37 mouse cellular contexts compared by ENCODE assay signal in genomic region chr16:32450133-32450532, GRCm38 (mm10). TPM values are rescaled to one million over a fixed set of nuclear protein-coding genes. Genes with fewer than 3 reads are reported as not detected.
DNase-seq lines count a peak whose midpoint lies in the region; ATAC-seq and TF ChIP-seq lines count a peak whose summit lies in the region.
"Had no signal": no experiment of that assay in that cellular context is flagged by ENCODE, and none has a peak within 500 bp of the region (broad histone marks: within the 10 kb centered on the region; RNA-seq: fewer than 3 reads in every experiment).

No protein-coding gene starts in this region.

- H3K9ac ChIP-seq in MEL (ENCODE audit: control insufficient read depth, low read depth, low read length, poor library complexity, severe bottlenecking) = no peak overlapping the region
- peak overlapping the region; percentile 70 for H3K9ac ChIP-seq in liver, embryonic 12.5 days
- H3K9ac ChIP-seq in liver, postnatal 0 days (replicated peaks) = peak overlapping the region; percentile 3; the same call in 1 of the 2 replicates
- H3K9ac ChIP-seq in midbrain, embryonic 14.5 days (replicated peaks; ENCODE audit: low read length) = no peak overlapping the region
- H3K9ac ChIP-seq: embryonic facial prominence, embryonic 13.5 days; forebrain, embryonic 15.5 days; heart, embryonic 15.5 days; limb, embryonic 13.5 days; lung, embryonic 14.5 days had no signal

- TF ChIP-seq POLR2A in MEL (IDR thresholded peaks at IDR 0.05; ENCODE audit: control insufficient read depth in 1 of 2, insufficient read depth in 1 of 2, low read depth in 1 of 2, low read length in 2 of 2, poor library complexity in 1 of 2) = no peak
- no peak for TF ChIP-seq POLR2A in bone marrow, adult 2 months (IDR thresholded peaks at IDR 0.05; ENCODE audit: borderline replicate concordance, control insufficient read depth, low read depth, low read length)
- TF ChIP-seq POLR2A in thymus, adult 2 months (IDR thresholded peaks at IDR 0.05; ENCODE audit: control insufficient read depth, extremely low read depth, insufficient read depth, low read length, poor library complexity) = no peak

- H3K27me3 ChIP-seq in MEL (ENCODE audit: control insufficient read depth in 1 of 2, insufficient read depth in 2 of 2, low read length in 2 of 2) = no peaks in the 10 kb centered on the region
- H3K27me3 ChIP-seq in liver, embryonic 12.5 days (replicated peaks) = no peaks in the 10 kb centered on the region
- no peaks in the 10 kb centered on the region for H3K27me3 ChIP-seq in liver, postnatal 0 days (ENCODE audit: insufficient read depth, low read length)
- H3K27me3 ChIP-seq in thymus, adult 2 months (ENCODE audit: control insufficient read depth, insufficient read depth, low read length) = no peaks in the 10 kb centered on the region
- no peaks in the 10 kb centered on the region for H3K27me3 ChIP-seq in midbrain, embryonic 14.5 days (ENCODE audit: control insufficient read depth, insufficient read depth, low read length)
- H3K27me3 ChIP-seq: embryonic facial prominence, embryonic 13.5 days; forebrain, embryonic 15.5 days; heart, embryonic 15.5 days; limb, embryonic 13.5 days had no signal

- H3K4me3 ChIP-seq in MEL (ENCODE audit: control insufficient read depth in 1 of 2, insufficient read depth in 1 of 2, low read depth in 2 of 2, low read length in 2 of 2) = no peak overlapping the region
- H3K4me3 ChIP-seq in bone marrow, adult 2 months (replicated peaks; ENCODE audit: control insufficient read depth, low read depth, low read length) = no peak overlapping the region
- H3K4me3 ChIP-seq in liver, embryonic 12.5 days = peak overlapping the region; percentile 41
- peak overlapping the region; percentile 17; the same call in 1 of the 2 replicates for H3K4me3 ChIP-seq in liver, postnatal 0 days (ENCODE audit: low read depth, low read length)
- no peak overlapping the region for H3K4me3 ChIP-seq in thymus, adult 2 months (ENCODE audit: control insufficient read depth, insufficient read depth, low read length)
- no peak overlapping the region for H3K4me3 ChIP-seq in midbrain, embryonic 14.5 days (replicated peaks; ENCODE audit: low read depth, low read length)
- H3K4me3 ChIP-seq: embryonic facial prominence, embryonic 13.5 days; forebrain, embryonic 15.5 days; heart, embryonic 15.5 days; layer of hippocampus, adult 2 months; limb, embryonic 13.5 days; midbrain, embryonic 10.5 days had no signal

- H3K4me2 ChIP-seq in liver, embryonic 12.5 days = peak overlapping the region; percentile 78
- H3K4me2 ChIP-seq in liver, postnatal 0 days (ENCODE audit: low read depth, low read length) = peak overlapping the region; percentile 68
- H3K4me2 ChIP-seq in midbrain, embryonic 14.5 days (ENCODE audit: low read length) = no peak overlapping the region
- H3K4me2 ChIP-seq: embryonic facial prominence, embryonic 13.5 days; forebrain, embryonic 15.5 days; heart, embryonic 15.5 days; limb, embryonic 13.5 days; lung, embryonic 14.5 days had no signal

- no peak for TF ChIP-seq EP300 in MEL (IDR thresholded peaks at IDR 0.05; ENCODE audit: low read depth in 1 of 2, low read length in 2 of 2)
- no peak for TF ChIP-seq EP300 in liver, postnatal 0 days (IDR thresholded peaks at IDR 0.05; ENCODE audit: low read depth)

- ATAC-seq in liver, embryonic 12.5 days = 0 out of 2 replicates have a peak, but pooled peaks have one; percentile 33
- 0 out of 2 replicates have a peak, but pooled peaks have one; percentile 12 for ATAC-seq in liver, postnatal 0 days
- ATAC-seq in midbrain, embryonic 14.5 days (ENCODE audit: low FRiP score, low TSS enrichment) = no peak
- ATAC-seq: activated CD4-positive, CD25-positive, alpha-beta regulatory T cell, adult 4 months; forebrain, embryonic 15.5 days; hindbrain, embryonic 16.5 days; midbrain, embryonic 16.5 days had no signal

- H3K4me1 ChIP-seq in MEL (ENCODE audit: control insufficient read depth in 1 of 2, insufficient read depth in 2 of 2, low read length in 2 of 2) = peaks cover 36 to 44% of the 10 kb centered on the region in 2 experiments
- peaks cover 2% of the 10 kb centered on the region; the same call in 1 of the 2 replicates for H3K4me1 ChIP-seq in bone marrow, adult 2 months (ENCODE audit: control insufficient read depth, insufficient read depth, low read length)
- peaks cover 78% of the 10 kb centered on the region for H3K4me1 ChIP-seq in liver, embryonic 12.5 days
- H3K4me1 ChIP-seq in liver, postnatal 0 days (ENCODE audit: insufficient read depth) = peaks cover 51% of the 10 kb centered on the region
- no peaks in the 10 kb centered on the region for H3K4me1 ChIP-seq in thymus, adult 2 months (replicated peaks; ENCODE audit: control insufficient read depth, insufficient read depth, low read length)
- H3K4me1 ChIP-seq in midbrain, embryonic 14.5 days (ENCODE audit: control insufficient read depth, insufficient read depth, low read length) = no peaks in the 10 kb centered on the region
- H3K4me1 ChIP-seq: forebrain, embryonic 15.5 days; midbrain, embryonic 10.5 days had no signal

- DNase-seq in MEL (ENCODE audit: low read depth, low spot score) (no peak), adipocyte (ENCODE audit: low spot score) (no peak)
- no peak for DNase-seq in liver, postnatal 0 days
- no peak for DNase-seq in thymus, adult 2 months
- no peak for DNase-seq in midbrain, embryonic 14.5 days
- DNase-seq in adrenal gland, adult (ENCODE audit: inconsistent age in 2 of 2, low spot score in 1 of 2) = no peak
- DNase-seq: adrenal gland, postnatal 10 days; B cell, adult 2 months; cerebellum, adult 11-12 months; cerebellum, adult 9-11 months; kidney, adult 9 months; kidney, postnatal 36 days; lung, embryonic 14.5 days; right cerebral cortex, postnatal 25 days; spleen, adult 18-20 months had no signal

- no peak for TF ChIP-seq CTCF in MEL (IDR thresholded peaks at IDR 0.05 in 2 of 3, conservative IDR thresholded peaks at IDR 0.05 in 1 of 3; ENCODE audit: control insufficient read depth in 1 of 3, insufficient read depth in 1 of 3, low read depth in 2 of 3, low read length in 3 of 3, poor library complexity in 1 of 3, severe bottlenecking in 1 of 3)
- no peak for TF ChIP-seq CTCF in bone marrow, adult 2 months (IDR thresholded peaks at IDR 0.05; ENCODE audit: control insufficient read depth, insufficient read depth, low read length)
- no peak for TF ChIP-seq CTCF in liver, postnatal 0 days (IDR thresholded peaks at IDR 0.05; ENCODE audit: low read depth)
- no peak for TF ChIP-seq CTCF in thymus, adult 2 months (IDR thresholded peaks at IDR 0.05; ENCODE audit: borderline replicate concordance, control insufficient read depth, extremely low read depth, insufficient read depth, low read length, poor library complexity)

- H3K27ac ChIP-seq in MEL (ENCODE audit: control insufficient read depth, low read depth, low read length) = peak overlapping the region; percentile 59
- H3K27ac ChIP-seq in bone marrow, adult 2 months (ENCODE audit: control insufficient read depth, insufficient read depth, low read depth, low read length, poor library complexity) = peak overlapping the region; percentile 58
- peak overlapping the region; percentile 96 for H3K27ac ChIP-seq in liver, embryonic 12.5 days
- peak overlapping the region; percentile 85 for H3K27ac ChIP-seq in liver, postnatal 0 days (ENCODE audit: low read depth)
- no peak overlapping the region for H3K27ac ChIP-seq in thymus, adult 2 months (ENCODE audit: control insufficient read depth, insufficient read depth, low read length)
- H3K27ac ChIP-seq in midbrain, embryonic 14.5 days (replicated peaks; ENCODE audit: low read depth, low read length) = no peak overlapping the region
- H3K27ac ChIP-seq: embryonic facial prominence, embryonic 13.5 days; forebrain, embryonic 15.5 days; heart, embryonic 15.5 days; layer of hippocampus, adult 2 months; limb, embryonic 13.5 days; midbrain, embryonic 10.5 days had no signal

- TF ChIP-seq RAD21 in MEL (IDR thresholded peaks at IDR 0.05; ENCODE audit: low read depth, low read length) = no peak

- WGBS in bone marrow, adult 2 months = 80% methylated on average over 2 of the region's 2 CpGs
- WGBS in liver, embryonic 12.5 days (ENCODE audit: insufficient replicate concordance) = 83% methylated on average over 2 of the region's 2 CpGs
- WGBS in liver, postnatal 0 days (ENCODE audit: insufficient replicate concordance) = 89% methylated on average over 2 of the region's 2 CpGs
- 98% methylated on average over 2 of the region's 2 CpGs for WGBS in thymus, adult 2 months
- 93% methylated on average over 2 of the region's 2 CpGs for WGBS in midbrain, embryonic 14.5 days

- H3K36me3 ChIP-seq in MEL (ENCODE audit: control insufficient read depth in 1 of 2, insufficient read depth in 2 of 2, low read length in 2 of 2) = peaks cover under 1 to 52% of the 10 kb centered on the region in 2 experiments
- peaks cover 51% of the 10 kb centered on the region for H3K36me3 ChIP-seq in liver, embryonic 12.5 days
- peaks cover 26% of the 10 kb centered on the region for H3K36me3 ChIP-seq in liver, postnatal 0 days (replicated peaks; ENCODE audit: insufficient read depth, low read length)
- 0 out of 2 replicates have a peak, but pooled peaks cover 9% of the 10 kb centered on the region for H3K36me3 ChIP-seq in thymus, adult 2 months (ENCODE audit: control insufficient read depth, insufficient read depth, low read length)
- peaks cover 29% of the 10 kb centered on the region for H3K36me3 ChIP-seq in midbrain, embryonic 14.5 days (ENCODE audit: control insufficient read depth, insufficient read depth, low read length)

- H3K79me2 ChIP-seq in MEL (ENCODE audit: control insufficient read depth, insufficient read depth, low read length, poor library complexity) = peaks cover 13% of the 10 kb centered on the region

- H3K9me3 ChIP-seq in MEL (replicated peaks; ENCODE audit: insufficient read depth, low read length) = no peaks in the 10 kb centered on the region
- no peaks in the 10 kb centered on the region for H3K9me3 ChIP-seq in liver, embryonic 12.5 days (replicated peaks)
- H3K9me3 ChIP-seq in liver, postnatal 0 days (ENCODE audit: low read length) = no peaks in the 10 kb centered on the region
- H3K9me3 ChIP-seq in midbrain, embryonic 14.5 days (ENCODE audit: control insufficient read depth, low read length) = no peaks in the 10 kb centered on the region
- H3K9me3 ChIP-seq: embryonic facial prominence, embryonic 13.5 days; forebrain, embryonic 15.5 days; heart, embryonic 15.5 days; limb, embryonic 13.5 days; midbrain, embryonic 10.5 days had no signal

RNA-seq across cellular contexts. Expression of gene Pcyt1a, which starts 19.4 kb away (rescaled TPM):
- total RNA-seq in MEL (2012; rRNA removed) = 32.3 and 36.9 TPM in 2 replicates
- 10 to 100 TPM in 1 of 2 experiments, not detected in 1; 53.7 TPM for polyA plus RNA-seq in MEL (2012; ENCODE audit: insufficient read depth in 1 of 2, insufficient read length in 2 of 2, low read depth in 1 of 2, low replicate concordance in 2 of 2, missing spikeins in 1 of 2)
- 40.6 and 49.6 TPM in 2 replicates for polyA plus RNA-seq in bone marrow, adult 2 months (2011; ENCODE audit: insufficient read depth, insufficient read length, low replicate concordance, missing spikeins)
- polyA plus RNA-seq in liver, embryonic 12.5 days (2016; fragmentation: Nextera tagmentation; extraction: Ambion mirVana) = 37.6 TPM in 2 replicates
- 25.4 and 32.9 TPM in 2 replicates for polyA plus RNA-seq in liver, postnatal 0 days (2015; fragmentation: Nextera tagmentation; extraction: Ambion mirVana)
- 19.7 and 21.2 TPM in 2 replicates for polyA plus RNA-seq in thymus, adult 2 months (2012; rRNA removed)
- 34.9 and 57.0 TPM in 2 replicates for polyA plus RNA-seq in midbrain, embryonic 14.5 days (2014; fragmentation: Nextera tagmentation; extraction: Ambion mirVana)

RNA-seq across cellular contexts. Expression of gene Tctex1d2, which starts 30.6 kb away (rescaled TPM):
- total RNA-seq in MEL (2012; rRNA removed) = 13.0 and 14.7 TPM in 2 replicates
- polyA plus RNA-seq in MEL (2012; ENCODE audit: insufficient read depth in 1 of 2, insufficient read length in 2 of 2, low read depth in 1 of 2, low replicate concordance in 2 of 2, missing spikeins in 1 of 2) = 100 to 1,000 TPM in 1 of 2 experiments, 10 to 100 TPM in 1; 23.7 to 239 TPM
- polyA plus RNA-seq in bone marrow, adult 2 months (2011; ENCODE audit: insufficient read depth, insufficient read length, low replicate concordance, missing spikeins) = 5.4 and 13.9 TPM in 2 replicates
- polyA plus RNA-seq in liver, embryonic 12.5 days (2016; fragmentation: Nextera tagmentation; extraction: Ambion mirVana) = 8.1 and 8.6 TPM in 2 replicates
- polyA plus RNA-seq in liver, postnatal 0 days (2015; fragmentation: Nextera tagmentation; extraction: Ambion mirVana) = 6.6 and 6.9 TPM in 2 replicates
- 2.5 and 3.8 TPM in 2 replicates for polyA plus RNA-seq in thymus, adult 2 months (2012; rRNA removed)
- 34.1 and 40.1 TPM in 2 replicates for polyA plus RNA-seq in midbrain, embryonic 14.5 days (2014; fragmentation: Nextera tagmentation; extraction: Ambion mirVana)

RNA-seq across cellular contexts. Expression of gene Slc51a, which starts 37.5 kb away (rescaled TPM):
- 3.3 and 4.6 TPM in 2 replicates for total RNA-seq in MEL (2012; rRNA removed)
- 10 to 100 TPM in 1 of 2 experiments, not detected in 1; 14.5 TPM for polyA plus RNA-seq in MEL (2012; ENCODE audit: insufficient read depth in 1 of 2, insufficient read length in 2 of 2, low read depth in 1 of 2, low replicate concordance in 2 of 2, missing spikeins in 1 of 2)
- polyA plus RNA-seq in bone marrow, adult 2 months (2011; ENCODE audit: insufficient read depth, insufficient read length, low replicate concordance, missing spikeins) = not detected in 2 replicates
- polyA plus RNA-seq in liver, embryonic 12.5 days (2016; fragmentation: Nextera tagmentation; extraction: Ambion mirVana) = 0.57 and 0.66 TPM in 2 replicates
- polyA plus RNA-seq in liver, postnatal 0 days (2015; fragmentation: Nextera tagmentation; extraction: Ambion mirVana) = 0.81 and 1.0 TPM in 2 replicates
- polyA plus RNA-seq in thymus, adult 2 months (2012; rRNA removed) = 1.3 and 1.5 TPM in 2 replicates
- 0.16 TPM in 1 of 2 replicates, not detected in the other for polyA plus RNA-seq in midbrain, embryonic 14.5 days (2014; fragmentation: Nextera tagmentation; extraction: Ambion mirVana)
- total RNA-seq: adrenal gland, postnatal 10 days; common myeloid progenitor, adult 5-6 weeks; gastrocnemius, adult 8-10 months; layer of hippocampus, adult 2 months; layer of hippocampus, postnatal 25 days; left cerebral cortex, adult 8-10 months; left cerebral cortex, postnatal 36 days; neutrophil, adult 5-6 weeks had no signal
- polyA plus RNA-seq: activated CD4-positive, CD25-positive, alpha-beta regulatory T cell, adult 4 months; hindbrain, embryonic 16.5 days had no signal

RNA-seq across cellular contexts. Expression of gene Zdhhc19, which starts 45.9 kb away (rescaled TPM):
- 0.58 TPM in 1 of 2 replicates, not detected in the other for total RNA-seq in MEL (2012; rRNA removed)
- 1 to 10 TPM in 1 of 2 experiments, not detected in 1; 1.4 TPM for polyA plus RNA-seq in MEL (2012; ENCODE audit: insufficient read depth in 1 of 2, insufficient read length in 2 of 2, low read depth in 1 of 2, low replicate concordance in 2 of 2, missing spikeins in 1 of 2)
- not detected in 2 replicates for polyA plus RNA-seq in bone marrow, adult 2 months (2011; ENCODE audit: insufficient read depth, insufficient read length, low replicate concordance, missing spikeins)
- polyA plus RNA-seq in liver, embryonic 12.5 days (2016; fragmentation: Nextera tagmentation; extraction: Ambion mirVana) = not detected in 2 replicates
- polyA plus RNA-seq in liver, postnatal 0 days (2015; fragmentation: Nextera tagmentation; extraction: Ambion mirVana) = not detected in 2 replicates
- not detected in 2 replicates for polyA plus RNA-seq in thymus, adult 2 months (2012; rRNA removed)
- polyA plus RNA-seq in midbrain, embryonic 14.5 days (2014; fragmentation: Nextera tagmentation; extraction: Ambion mirVana) = not detected in 2 replicates
- total RNA-seq: adrenal gland, postnatal 10 days; common myeloid progenitor, adult 5-6 weeks; gastrocnemius, adult 8-10 months; heart, postnatal 25 days; layer of hippocampus, adult 2 months; layer of hippocampus, postnatal 25 days; left cerebral cortex, adult 8-10 months; left cerebral cortex, postnatal 36 days; megakaryocyte progenitor cell, adult 5-6 weeks; neutrophil, adult 5-6 weeks had no signal
- polyA plus RNA-seq: activated CD4-positive, CD25-positive, alpha-beta regulatory T cell, adult 4 months; embryonic facial prominence, embryonic 13.5 days; forebrain, embryonic 15.5 days; heart, embryonic 15.5 days; hindbrain, embryonic 11.5 days; hindbrain, embryonic 16.5 days; limb, embryonic 13.5 days; lung, embryonic 14.5 days; midbrain, embryonic 10.5 days; neural tube, embryonic 11.5 days had no signal

RNA-seq across cellular contexts. Expression of gene Tm4sf19, which starts 49.8 kb away (rescaled TPM):
- not detected in 2 replicates for total RNA-seq in MEL (2012; rRNA removed)
- polyA plus RNA-seq in MEL (2012; ENCODE audit: insufficient read depth in 1 of 2, insufficient read length in 2 of 2, low read depth in 1 of 2, low replicate concordance in 2 of 2, missing spikeins in 1 of 2) = under 1 TPM in 1 of 2 experiments, not detected in 1; 0.06 TPM
- polyA plus RNA-seq in bone marrow, adult 2 months (2011; ENCODE audit: insufficient read depth, insufficient read length, low replicate concordance, missing spikeins) = 3.2 TPM in 1 of 2 replicates, not detected in the other
- not detected in 2 replicates for polyA plus RNA-seq in liver, embryonic 12.5 days (2016; fragmentation: Nextera tagmentation; extraction: Ambion mirVana)
- not detected in 2 replicates for polyA plus RNA-seq in liver, postnatal 0 days (2015; fragmentation: Nextera tagmentation; extraction: Ambion mirVana)
- 0.23 TPM in 2 replicates for polyA plus RNA-seq in thymus, adult 2 months (2012; rRNA removed)
- polyA plus RNA-seq in midbrain, embryonic 14.5 days (2014; fragmentation: Nextera tagmentation; extraction: Ambion mirVana) = not detected in 2 replicates
- total RNA-seq: common myeloid progenitor, adult 5-6 weeks; gastrocnemius, adult 8-10 months; heart, postnatal 25 days; layer of hippocampus, adult 2 months; layer of hippocampus, postnatal 25 days; left cerebral cortex, postnatal 36 days; megakaryocyte progenitor cell, adult 5-6 weeks; neutrophil, adult 5-6 weeks had no signal
- polyA plus RNA-seq: activated CD4-positive, CD25-positive, alpha-beta regulatory T cell, adult 4 months; embryonic facial prominence, embryonic 13.5 days; forebrain, embryonic 15.5 days; heart, embryonic 15.5 days; hindbrain, embryonic 11.5 days; hindbrain, embryonic 16.5 days; intestine, embryonic 14.5 days; limb, embryonic 13.5 days; lung, embryonic 14.5 days; midbrain, embryonic 10.5 days; midbrain, embryonic 16.5 days; neural tube, embryonic 11.5 days had no signal

Comparison
In these comparisons a context has a peak if more than half of its experiments do, and no peak if none do; other contexts are left out.
1. H3K27ac ChIP-seq: peak in MEL (single experiment), bone marrow, adult 2 months (single experiment), liver, embryonic 12.5 days (single experiment) and liver, postnatal 0 days (single experiment); none in thymus, adult 2 months (single experiment) and midbrain, embryonic 14.5 days (single experiment).
2. H3K4me3 ChIP-seq: peak in liver, embryonic 12.5 days (single experiment) and liver, postnatal 0 days (single experiment); none in MEL (0 of 2), bone marrow, adult 2 months (single experiment), thymus, adult 2 months (single experiment) and midbrain, embryonic 14.5 days (single experiment).
3. H3K9ac ChIP-seq: peak in liver, embryonic 12.5 days (single experiment) and liver, postnatal 0 days (single experiment); none in MEL (single experiment) and midbrain, embryonic 14.5 days (single experiment).